Mouse (Mus musculus): ENCODE measurements around the gene Tldc2.

Tldc2 gene

GRCm38 (mm10) chr2:157129096-157129495 lies 42.2 kb downstream of the Tldc2 start:
- DNase-seq: no peak

- DNase-seq: no peak
These were observed 42.8 kb downstream of the Tldc2 start for GRCm38 (mm10) chr2:157129601-157130164.

- peak; percentile 34 to 49 for DNase-seq
These were observed 44.1 kb downstream of the Tldc2 start for GRCm38 (mm10) chr2:157130813-157131514.

- DNase-seq: no peak
These were observed 45.2 kb downstream of the Tldc2 start for GRCm38 (mm10) chr2:157132086-157132485.

- no peak for DNase-seq
These were observed 46.1 kb downstream of the Tldc2 start for GRCm38 (mm10) chr2:157132686-157133540.

GRCm38 (mm10) chr2:157133769-157134478 lies 47.1 kb downstream of the Tldc2 start:
- no peak for DNase-seq

GRCm38 (mm10) chr2:157134479-157134931 lies 47.6 kb downstream of the Tldc2 start:
- peak; percentile 23 to 56 for DNase-seq

- peak; percentile 96 to 97 for DNase-seq
These were observed 48.2 kb downstream of the Tldc2 start, which contains the start of gene Samhd1 for GRCm38 (mm10) chr2:157135014-157135413. TSS of gene Samhd1 (minus strand) at chr2:157135265.

GRCm38 (mm10) chr2:157135529-157136120 lies 48.8 kb downstream of the Tldc2 start:
- DNase-seq: peak in 1 of 2 experiments; percentile 9

- DNase-seq: no peak
These were observed 49.3 kb downstream of the Tldc2 start for GRCm38 (mm10) chr2:157136176-157136575.

GRCm38 (mm10) chr2:157136646-157137045 lies 49.8 kb downstream of the Tldc2 start:
- DNase-seq: no peak

- no peak for DNase-seq
These were observed 51.3 kb downstream of the Tldc2 start for GRCm38 (mm10) chr2:157137959-157138731.

GRCm38 (mm10) chr2:157138808-157139207 lies 52.0 kb downstream of the Tldc2 start:
- DNase-seq: no peak

GRCm38 (mm10) chr2:157139251-157139802 lies 52.5 kb downstream of the Tldc2 start:
- no peak for DNase-seq

- DNase-seq: no peak
These were observed 55.1 kb downstream of the Tldc2 start for GRCm38 (mm10) chr2:157141962-157142361.

- DNase-seq: no peak
These were observed 57.3 kb downstream of the Tldc2 start for GRCm38 (mm10) chr2:157144132-157144531.

GRCm38 (mm10) chr2:157145173-157145572 lies 58.3 kb downstream of the Tldc2 start:
- no peak for DNase-seq
